Mouse (Mus musculus): ENCODE results near the gene Imp4. TPM values are rescaled to one million over a fixed set of nuclear protein-coding genes. Genes with fewer than 3 reads are reported as not detected.
"Not testable (repeated sequence)": the region's sequence is repeated elsewhere in the genome, so short reads cannot be mapped to it uniquely, and the experiment has no call there.

Gene Imp4
- 25.4 TPM in 2 replicates for polyA plus RNA-seq (2012; rRNA removed)

GRCm38 (mm10) chr1:34439215-34439960 is at the start of gene Imp4, which contains the start of gene Ccdc115:
Imp4 (plus strand) TSS chr1:34439851.
Ccdc115 (minus strand) TSS chr1:34439672.
- DNase-seq (ENCODE audit: low spot score), result peak; percentile 82

GRCm38 (mm10) chr1:34396321-34396720 is 43.3 kb upstream of the Imp4 start:
- DNase-seq (ENCODE audit: low spot score), result no peak

- no peak for DNase-seq (ENCODE audit: low spot score)
Observed at GRCm38 (mm10) chr1:34399182-34399953, 40.3 kb upstream of the Imp4 start.

GRCm38 (mm10) chr1:34428466-34428865 is 11.2 kb upstream of the Imp4 start:
- DNase-seq (ENCODE audit: low spot score), result no peak

- no peak for DNase-seq (ENCODE audit: low spot score)
Observed at GRCm38 (mm10) chr1:34429281-34429680, 10.4 kb upstream of the Imp4 start.

GRCm38 (mm10) chr1:34430981-34431380 is 8.7 kb upstream of the Imp4 start:
- no peak for DNase-seq (ENCODE audit: low spot score)

- no peak for DNase-seq (ENCODE audit: low spot score)
Observed at GRCm38 (mm10) chr1:34431431-34431830, 8.2 kb upstream of the Imp4 start.

- DNase-seq (ENCODE audit: low spot score), result no peak
Observed at GRCm38 (mm10) chr1:34432411-34432775, 7.3 kb upstream of the Imp4 start.

GRCm38 (mm10) chr1:34432776-34433481 is 6.7 kb upstream of the Imp4 start:
- peak; percentile 25 for DNase-seq (ENCODE audit: low spot score)

GRCm38 (mm10) chr1:34433891-34434521 is 5.6 kb upstream of the Imp4 start:
- no peak for DNase-seq (ENCODE audit: low spot score)

- DNase-seq (ENCODE audit: low spot score), result peak; percentile 89
Observed at GRCm38 (mm10) chr1:34434660-34435160, 4.9 kb upstream of the Imp4 start.

- no peak for DNase-seq (ENCODE audit: low spot score)
Observed at GRCm38 (mm10) chr1:34435371-34436120, 4.1 kb upstream of the Imp4 start.

- no peak for DNase-seq (ENCODE audit: low spot score)
Observed at GRCm38 (mm10) chr1:34436374-34436773, 3.3 kb upstream of the Imp4 start.

GRCm38 (mm10) chr1:34437366-34437765 is 2.3 kb upstream of the Imp4 start:
- DNase-seq (ENCODE audit: low spot score), result not testable (repeated sequence)

GRCm38 (mm10) chr1:34438381-34439051 is 1.1 kb upstream of the Imp4 start:
- DNase-seq (ENCODE audit: low spot score), result no peak

- no peak for DNase-seq (ENCODE audit: low spot score)
Observed at GRCm38 (mm10) chr1:34439961-34440630, 445 bp downstream of the Imp4 start.

- no peak for DNase-seq (ENCODE audit: low spot score)
Observed at GRCm38 (mm10) chr1:34443124-34443523, 3.5 kb downstream of the Imp4 start.

GRCm38 (mm10) chr1:34458431-34458830 is 18.8 kb downstream of the Imp4 start:
- no peak for DNase-seq (ENCODE audit: low spot score)

GRCm38 (mm10) chr1:34459284-34460060 is 19.8 kb downstream of the Imp4 start, which contains the start of gene Ptpn18:
Ptpn18 (plus strand) TSS chr1:34459762.
- DNase-seq (ENCODE audit: low spot score), result peak; percentile 87
